18 mouse cellular contexts compared by ENCODE assay signal in the genomic region with DNA sequence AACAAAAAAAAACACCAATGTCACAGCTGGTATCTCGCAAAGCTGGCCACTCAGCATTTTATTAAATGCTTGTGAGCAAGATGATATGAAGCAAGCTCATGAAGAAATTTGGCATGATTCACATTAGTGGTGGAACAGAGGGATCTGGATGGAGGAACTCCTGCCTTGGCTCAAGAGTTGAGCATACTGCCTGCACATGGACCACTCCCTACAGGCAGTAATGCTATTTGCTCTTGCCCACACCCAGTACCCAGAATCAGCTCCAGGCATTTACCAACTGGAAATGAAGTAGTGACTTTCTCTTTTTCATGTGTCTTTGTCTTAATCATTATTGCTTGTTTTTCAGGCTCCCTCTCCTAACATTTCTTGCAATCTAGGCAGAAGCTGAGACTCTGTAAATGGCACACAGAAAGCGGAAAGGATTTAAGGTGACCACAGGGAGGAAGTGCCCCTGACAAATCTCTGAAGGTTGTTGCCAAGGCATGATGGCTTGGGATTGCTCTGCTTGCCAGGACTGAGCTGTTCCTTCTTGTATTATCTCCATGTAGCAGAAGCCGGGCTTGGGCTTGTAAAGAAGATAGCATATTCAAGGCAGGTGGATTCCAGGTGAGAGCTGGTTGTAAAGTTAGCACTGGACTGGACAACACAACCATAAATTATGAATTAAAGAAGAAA.
A peak's percentile ranks its signal among the peaks of the same experiment; 100 is the strongest.
DNase-seq lines count a peak whose midpoint lies in the region; ATAC-seq lines count a peak whose summit lies in the region.
"Had no signal": no experiment of that assay in that cellular context is flagged by ENCODE, and none has a peak within 500 bp of the region (broad histone marks: within the 10 kb centered on the region; RNA-seq: fewer than 3 reads in every experiment).

No protein-coding gene starts in this region.

- peak; percentile 20 for DNase-seq in adrenal gland, postnatal 14 days
- no peak for DNase-seq in adrenal gland, postnatal 25 days
- peak; percentile 49 for DNase-seq in retina, postnatal 1 day
- no peak for DNase-seq in retina, embryonic 14.5 days (ENCODE audit: low spot score)
- DNase-seq in right cerebral cortex, postnatal 14 days, result no peak
- no peak for DNase-seq in left cerebral cortex, adult 8-10 months (ENCODE audit: low spot score in 2 of 2)
- DNase-seq in kidney, adult 8-10 months, result no peak
- DNase-seq: B cell, adult 2 months; cerebellum, adult 9-10 months; embryo, embryonic 11 days; gastrocnemius, postnatal 10 days; kidney, adult 11 months; layer of hippocampus, adult 9-11 months; left cerebral cortex, postnatal 4 days; right cerebral cortex, postnatal 4 days; thymus, adult 18-20 months; thymus, postnatal 36 days had no signal

- peak; percentile 49 for ATAC-seq in granulocyte monocyte progenitor cell, adult 5-6 weeks (replicated peaks; ENCODE audit: poor library complexity, severe bottlenecking)

Comparison
In these comparisons a context has a peak if more than half of its experiments do, and no peak if none do; other contexts are left out.
1. DNase-seq: peak in adrenal gland, postnatal 14 days (single experiment) and retina, postnatal 1 day (single experiment); none in adrenal gland, postnatal 25 days (single experiment), retina, embryonic 14.5 days (single experiment), right cerebral cortex, postnatal 14 days (single experiment), left cerebral cortex, adult 8-10 months (0 of 2) and kidney, adult 8-10 months (0 of 2).